Mouse (Mus musculus) embryo, embryonic 10.5 days (tissue): ENCODE measurements around the gene Odf2l.

ENCODE experiments used
- DNase-seq: peaks from one replicate; pipeline ENCODE4 v3.0.0-alpha.2; 2015; ENCODE audit warnings: low spot score

Gene Odf2l

DNA sequence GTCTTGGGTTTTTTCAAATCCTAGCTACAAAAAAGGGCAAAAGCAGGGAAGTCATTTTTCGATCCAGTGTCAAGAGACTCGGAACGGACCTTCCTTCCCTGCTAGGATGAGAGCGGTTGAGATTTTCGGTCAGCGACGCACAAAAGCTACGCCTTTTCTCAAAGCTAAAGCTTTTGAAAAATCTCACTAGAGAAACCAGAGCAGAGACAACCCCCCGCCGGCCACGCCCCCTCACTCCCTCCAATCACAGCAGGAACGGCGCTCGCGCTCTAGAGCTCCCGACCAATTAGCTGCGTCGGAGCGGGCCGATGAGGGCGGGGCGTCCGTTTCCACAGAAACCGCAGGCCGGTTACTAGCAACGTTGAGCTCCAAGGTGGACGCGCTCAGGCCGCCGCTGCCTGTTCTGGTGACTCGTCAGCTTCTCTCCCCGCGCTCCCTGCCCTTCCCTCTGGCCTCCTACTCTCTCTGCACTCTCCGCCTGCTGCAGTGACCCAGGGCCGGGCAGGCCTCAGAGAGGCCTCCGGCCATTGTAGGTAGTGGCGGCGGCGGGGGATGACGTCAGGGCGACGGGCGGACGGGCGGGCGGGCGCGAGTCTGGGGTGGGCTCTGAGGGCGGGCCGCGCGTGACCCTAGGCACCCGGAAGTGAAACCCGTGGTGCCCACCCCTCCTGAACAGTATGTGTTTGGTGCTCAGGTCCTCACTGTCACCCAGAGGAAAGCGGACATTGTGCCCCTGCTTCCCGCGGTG, at the start of gene Odf2l:
Gene Odf2l (plus strand): TSS at position 335 of the 748 bp plus-strand sequence.
- DNase-seq, result peak; percentile 98

DNA sequence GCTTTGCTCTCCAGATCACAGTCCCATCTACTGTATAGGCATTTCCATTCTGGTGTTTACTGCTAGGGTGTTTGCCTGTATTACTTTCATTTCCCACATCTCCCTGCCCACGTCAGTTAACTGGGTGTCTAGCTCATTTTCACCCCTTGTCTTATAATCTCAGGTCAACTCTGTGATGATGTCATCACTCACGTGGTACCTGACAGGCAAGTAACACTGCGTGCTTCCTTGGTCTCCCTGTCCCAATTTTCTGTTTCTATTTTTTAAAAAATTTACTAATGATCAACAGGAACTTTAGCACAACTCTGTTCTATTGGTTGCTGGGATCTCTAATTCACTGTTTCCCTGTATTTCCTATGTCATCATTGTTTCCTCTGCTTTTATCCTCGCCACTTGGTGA, 49.4 kb upstream of the Odf2l start:
- no peak for DNase-seq

DNA sequence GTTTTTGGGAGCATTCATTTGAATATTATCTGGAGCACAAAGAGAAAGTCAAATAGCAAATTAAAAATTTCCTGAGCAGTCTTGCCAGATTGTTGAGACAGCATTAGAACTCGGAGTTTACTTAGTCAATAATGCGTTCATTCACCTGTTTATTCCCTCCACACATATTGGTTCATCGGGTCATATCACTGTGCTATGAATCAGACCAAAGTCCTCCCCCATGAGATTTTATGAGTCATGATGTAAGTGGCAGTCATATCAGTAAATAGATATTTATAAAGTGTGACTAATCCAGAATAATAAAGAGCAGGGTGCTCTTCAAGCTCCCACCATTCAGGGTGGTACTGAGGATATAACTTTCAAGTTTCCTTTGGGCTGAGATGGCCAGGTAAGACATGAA, 46.0 kb upstream of the Odf2l start:
- no peak for DNase-seq

DNA sequence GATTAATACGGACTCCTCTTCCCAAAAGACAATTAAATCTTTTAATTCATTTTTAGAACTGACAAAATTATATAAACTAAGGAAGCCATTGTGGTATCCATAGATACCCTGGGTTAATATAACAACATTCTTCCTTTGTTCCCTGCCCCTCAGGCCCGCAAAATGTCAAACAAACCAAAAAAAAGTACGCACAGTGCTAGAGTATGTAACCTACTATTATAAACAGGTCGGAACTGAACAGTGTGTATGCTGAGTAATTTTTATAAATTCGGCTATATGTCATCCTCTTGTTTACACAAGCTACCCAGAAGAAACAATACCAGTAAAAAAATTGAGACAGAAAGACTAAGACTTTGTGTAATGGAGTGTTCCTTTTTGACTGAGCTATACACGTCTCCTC, 40.0 kb upstream of the Odf2l start:
- DNase-seq, result no peak

DNA sequence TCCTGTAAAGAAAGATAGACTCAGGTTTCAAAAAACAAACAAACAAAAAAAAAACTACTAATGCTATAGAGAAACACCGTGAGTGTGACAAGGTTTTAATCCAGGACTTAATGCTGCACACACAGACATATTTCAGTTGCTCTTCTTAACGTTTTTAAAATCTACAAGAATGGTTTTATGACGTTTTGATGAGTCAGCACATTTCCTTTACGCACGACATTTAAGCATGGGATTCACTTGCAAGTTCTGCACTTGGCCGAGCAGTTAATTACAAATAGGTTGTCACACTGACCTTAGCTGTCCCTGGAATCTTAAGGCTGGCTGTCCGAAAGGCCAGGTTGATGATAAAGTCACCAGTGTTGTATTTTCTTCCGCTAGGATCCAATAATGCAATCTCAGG, 37.5 kb upstream of the Odf2l start:
- DNase-seq, result no peak

DNA sequence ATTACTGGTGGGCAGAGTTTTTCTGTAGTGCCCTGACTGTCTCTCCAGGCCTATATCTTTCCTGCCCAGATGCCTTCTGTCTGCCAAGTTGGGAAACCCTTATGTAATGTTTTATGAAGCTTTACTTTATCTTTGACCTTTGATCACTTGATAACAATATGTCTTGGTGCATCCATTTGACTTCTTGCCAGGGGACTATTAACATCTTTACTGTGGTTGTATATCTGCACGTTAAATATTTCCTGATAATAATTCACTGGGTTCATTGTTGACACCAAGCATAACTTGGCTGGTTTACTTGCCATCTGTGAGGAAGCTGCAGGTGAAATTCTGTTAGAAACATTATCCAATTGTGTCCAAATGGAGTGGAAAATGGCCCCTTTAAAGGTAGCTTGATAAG, 35.3 kb upstream of the Odf2l start:
- no peak for DNase-seq

DNA sequence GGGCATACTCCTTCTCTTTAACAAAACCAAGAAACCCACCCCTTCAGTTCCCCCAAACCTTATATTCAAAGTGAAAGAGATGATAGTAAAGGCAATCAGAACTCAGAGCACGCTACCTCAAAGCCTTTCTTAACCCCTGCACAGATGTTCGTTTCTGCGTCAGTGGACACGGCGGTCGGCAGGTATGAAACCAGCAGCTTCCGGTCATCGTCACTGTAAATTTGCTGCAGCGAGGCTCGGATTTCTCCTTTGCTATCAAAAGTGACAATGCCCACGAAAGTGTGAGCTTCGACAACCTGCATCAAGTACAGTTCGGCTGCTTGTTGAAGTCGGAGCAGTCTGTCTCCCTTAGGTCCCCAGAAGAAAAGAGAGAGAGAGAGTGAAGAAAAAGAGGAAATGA, 32.2 kb upstream of the Odf2l start:
- DNase-seq, result no peak

DNA sequence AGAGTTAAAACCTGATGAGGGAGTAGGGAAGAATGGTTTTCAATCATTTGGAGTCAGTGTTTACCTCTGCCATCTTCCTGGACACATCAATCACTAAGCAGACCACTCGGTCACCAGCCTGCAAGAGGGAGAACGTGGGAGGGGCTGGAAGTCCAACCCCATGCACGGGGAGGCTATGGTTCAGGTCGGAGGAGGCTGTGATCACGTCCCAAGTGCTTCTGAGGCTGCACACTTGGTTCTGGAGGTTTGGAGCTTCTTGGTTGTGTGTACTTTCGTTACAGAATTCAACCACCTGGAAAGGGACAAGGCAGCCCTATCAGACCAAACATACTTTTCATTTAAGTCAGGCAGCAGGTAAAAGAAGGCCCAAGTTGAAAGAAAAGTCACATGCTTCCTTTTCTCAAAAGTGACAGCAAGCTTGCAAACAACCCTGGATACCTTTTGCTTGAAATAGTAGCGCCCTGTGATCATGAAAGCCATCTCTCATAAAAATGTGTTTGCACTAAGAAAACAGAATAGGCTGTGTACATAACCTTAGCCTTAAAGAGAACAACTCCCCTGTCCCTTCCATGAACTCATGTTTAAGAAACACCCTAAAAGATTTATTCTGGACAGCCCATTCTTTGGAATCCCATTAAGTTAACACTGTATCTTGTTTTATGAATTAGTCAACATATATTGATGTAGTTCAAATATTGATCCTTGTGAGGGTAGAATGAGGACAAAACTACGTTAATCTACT, 30.4 kb upstream of the Odf2l start:
- DNase-seq, result no peak

DNA sequence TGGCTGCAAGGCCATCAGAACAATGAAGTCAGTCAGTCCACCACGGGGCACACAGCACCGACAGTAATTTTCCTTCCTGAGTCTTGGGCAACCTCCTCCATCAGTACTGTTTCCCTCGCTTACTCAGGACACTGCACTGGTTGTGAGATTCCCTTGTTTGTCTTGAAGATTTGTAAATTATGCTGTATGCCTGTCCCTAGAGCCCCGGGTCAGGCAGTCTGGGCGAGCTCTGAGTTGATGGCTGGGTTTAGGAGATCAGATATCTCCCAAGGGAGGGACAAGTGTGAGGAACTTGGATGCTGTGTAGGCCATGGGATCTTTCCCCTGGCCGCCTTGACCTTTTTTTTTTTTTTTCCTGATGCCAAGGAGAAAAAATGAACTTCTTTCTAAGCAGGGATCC, 19.1 kb upstream of the Odf2l start, which contains the start of gene Clca2:
Gene Clca2 (minus strand): TSS at position 153 of the 400 bp plus-strand sequence.
- no peak for DNase-seq

DNA sequence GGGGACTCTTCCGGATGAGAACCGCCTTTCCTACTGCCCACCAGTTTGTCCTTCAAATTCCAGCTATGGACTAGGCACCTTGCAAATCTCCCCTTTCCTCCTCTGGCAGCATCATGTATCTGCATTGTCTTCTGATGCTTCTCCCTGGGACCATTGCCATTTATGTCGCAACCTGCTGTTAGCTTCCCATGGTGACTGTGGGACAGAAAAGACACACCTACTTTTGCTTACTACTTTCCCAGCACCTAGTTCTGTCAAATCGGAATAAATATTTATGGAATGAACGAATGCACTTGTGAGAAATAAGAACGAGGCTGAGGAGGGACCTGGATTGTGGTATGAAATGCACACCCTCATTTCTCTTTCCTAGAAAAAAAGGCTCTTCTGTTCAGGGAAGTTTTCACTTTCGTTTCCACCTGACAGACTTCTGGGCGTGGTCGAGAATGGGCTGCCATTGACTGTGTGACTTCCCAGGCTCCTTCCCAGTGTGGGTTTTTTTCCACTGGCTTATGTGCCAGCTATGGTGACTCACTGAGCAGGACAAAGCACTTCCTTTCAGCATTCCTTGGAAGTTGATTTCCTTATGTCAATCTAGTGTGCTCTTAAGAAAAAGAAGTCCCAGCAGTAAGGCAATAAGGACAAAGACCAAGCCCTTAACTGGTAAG, 16.4 kb upstream of the Odf2l start:
- no peak for DNase-seq

DNA sequence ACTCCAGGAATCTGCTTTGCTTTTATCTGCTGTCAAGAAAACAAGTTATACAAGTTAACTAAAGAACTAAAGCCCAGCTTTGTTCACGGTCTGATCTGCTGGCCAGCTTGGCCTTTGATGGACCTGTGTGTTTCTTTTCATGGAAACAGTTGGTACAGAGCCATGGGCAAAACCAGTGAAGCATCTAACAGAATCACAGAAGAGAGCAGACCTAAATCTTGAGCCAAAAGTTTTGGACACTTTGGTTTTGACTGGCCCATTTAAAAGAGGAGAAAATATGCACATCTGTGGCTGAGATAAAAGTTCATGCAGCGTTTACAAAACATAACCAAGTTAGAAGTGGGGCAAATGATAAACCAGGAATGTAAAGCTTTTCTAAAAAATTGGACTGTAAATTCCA, 15.1 kb upstream of the Odf2l start:
- no peak for DNase-seq

DNA sequence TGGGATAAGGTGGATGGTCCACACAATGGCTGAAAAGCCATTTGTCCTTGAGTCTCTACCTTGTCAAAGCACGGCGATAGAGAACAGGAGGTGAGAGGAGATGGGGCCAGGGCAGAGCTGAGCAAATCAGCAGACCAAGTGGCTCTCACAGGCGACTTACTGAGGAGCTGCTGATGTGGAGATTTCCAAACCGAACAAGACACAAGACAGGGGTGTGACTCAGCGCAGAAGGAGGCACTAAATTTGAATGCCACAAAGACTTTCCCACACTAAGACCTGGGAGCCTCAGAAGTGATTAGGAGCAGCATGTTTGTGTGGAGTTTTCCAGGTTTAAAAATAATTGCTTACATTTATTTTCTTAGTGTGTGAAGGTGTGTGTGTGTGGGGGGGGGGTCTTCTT, 14.6 kb upstream of the Odf2l start:
- no peak for DNase-seq

DNA sequence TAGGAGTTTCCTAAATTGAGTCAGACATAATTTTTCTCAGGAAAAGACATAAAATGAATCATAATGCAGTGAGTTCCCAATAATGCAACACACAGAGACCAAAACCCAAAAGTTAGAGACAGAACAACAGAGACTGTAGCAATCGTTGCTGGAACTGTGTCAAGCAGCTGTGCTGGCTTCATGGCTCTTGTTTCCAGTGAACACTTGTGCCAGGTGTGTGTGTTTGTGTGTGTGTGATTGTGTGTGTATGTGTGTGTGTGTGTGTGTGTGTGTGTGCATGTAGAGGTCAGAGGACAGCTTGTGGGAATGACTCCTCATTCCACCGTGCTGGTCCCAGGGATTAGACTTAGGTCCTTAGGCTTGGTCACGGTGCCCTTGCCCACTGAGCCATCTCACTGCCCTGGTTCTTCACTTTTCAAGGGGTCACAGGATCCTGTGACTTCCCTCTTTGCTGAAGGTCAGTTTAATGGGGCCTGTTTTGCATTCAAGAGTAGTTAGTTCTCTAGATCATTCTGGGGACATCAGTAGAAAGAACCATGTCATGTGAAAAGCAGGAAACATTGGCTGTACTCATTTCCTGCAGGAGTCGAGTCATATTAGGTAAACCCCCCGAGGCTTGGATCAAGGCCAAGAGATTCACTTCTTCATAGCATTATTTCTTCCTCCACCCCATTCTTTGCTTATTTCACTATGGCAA, 13.2 kb upstream of the Odf2l start:
- DNase-seq, result no peak

DNA sequence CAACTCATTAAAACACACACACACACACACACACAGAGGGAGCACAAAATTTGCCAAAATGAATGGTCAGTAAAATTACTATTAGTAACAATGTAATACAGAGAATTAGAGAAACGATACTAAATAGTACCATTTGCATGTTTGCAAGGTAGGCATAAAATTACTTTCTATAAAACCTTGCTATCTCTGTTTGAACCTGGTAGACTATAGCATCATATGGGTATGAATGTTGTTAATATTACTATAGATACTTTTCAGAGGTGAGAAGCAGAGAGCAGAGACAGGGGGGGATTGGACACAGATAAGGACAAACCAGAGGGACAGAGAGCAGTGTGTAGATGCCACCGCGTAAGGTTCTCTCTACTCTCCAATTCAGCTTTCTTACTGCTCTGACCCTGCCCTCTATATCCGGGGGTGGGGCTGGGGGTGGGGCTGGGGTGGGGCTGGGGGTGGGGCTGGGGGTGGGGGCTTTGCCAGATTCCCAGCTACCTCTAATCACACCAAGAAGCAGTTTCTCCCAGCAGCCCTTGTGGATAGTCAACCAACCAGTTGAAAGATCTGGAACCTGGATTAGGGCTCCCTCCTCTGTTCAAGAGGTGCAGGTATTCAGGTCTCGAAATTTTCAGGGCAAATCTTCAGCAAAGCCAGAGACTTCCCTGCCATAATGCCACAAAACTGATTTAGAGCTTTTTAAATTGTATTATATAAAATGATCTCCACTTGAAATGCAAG, 12.4 kb upstream of the Odf2l start:
- no peak for DNase-seq

DNA sequence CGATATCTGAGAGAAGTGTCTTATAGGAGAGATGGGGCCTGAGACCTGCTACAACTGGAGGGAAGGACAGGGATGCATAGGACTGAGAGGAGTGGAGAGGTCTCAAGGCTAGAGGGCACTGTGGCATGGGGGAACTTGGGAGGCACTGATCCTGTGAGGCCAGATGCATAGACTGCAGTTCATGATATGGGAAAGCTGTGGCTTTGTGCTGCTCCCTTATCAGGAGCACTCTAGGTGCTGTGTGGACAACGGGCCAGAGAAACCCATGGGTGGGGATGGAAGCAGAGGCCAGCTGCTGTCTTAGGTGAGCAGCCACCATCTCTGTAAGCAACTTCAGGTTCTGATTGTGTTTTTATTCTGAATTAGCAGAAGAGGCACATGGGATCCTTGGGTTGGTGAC, 3.2 kb upstream of the Odf2l start:
- DNase-seq, result no peak

DNA sequence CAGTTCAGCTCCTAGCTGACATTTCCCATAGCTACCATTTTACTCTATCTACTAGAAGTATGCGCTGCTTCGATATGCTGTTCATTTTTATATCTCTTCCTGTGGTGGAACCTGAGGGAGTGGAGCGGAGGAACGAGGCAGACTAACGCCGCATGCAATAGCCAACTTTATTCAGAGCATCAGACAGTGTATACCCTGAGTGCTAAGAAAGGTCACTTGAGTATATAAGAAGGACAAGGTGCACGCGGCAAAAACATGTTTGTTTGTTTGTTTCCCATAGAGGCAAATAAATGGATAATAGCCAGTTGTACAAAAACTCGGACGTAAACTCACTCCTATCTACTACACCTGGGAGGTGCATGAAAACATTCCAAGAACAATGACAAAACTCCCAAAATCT, 751 bp upstream of the Odf2l start:
- no peak for DNase-seq

DNA sequence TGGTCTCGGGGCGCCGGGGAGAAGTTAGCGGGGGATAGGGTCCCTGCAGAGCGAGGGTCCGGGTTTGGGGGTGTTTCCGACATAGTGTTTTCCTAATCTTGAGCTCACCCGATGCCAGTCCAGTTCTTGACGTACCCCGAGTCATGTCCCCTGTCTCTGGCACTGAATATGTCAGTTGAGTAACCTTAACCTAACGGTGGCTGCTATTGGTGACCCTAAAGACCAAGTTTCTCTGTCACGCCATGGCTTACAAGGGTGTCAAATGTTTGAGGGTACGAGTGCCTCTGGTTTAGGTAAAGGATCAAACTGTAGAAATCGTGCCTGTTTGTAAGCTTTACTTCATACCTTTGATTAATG, 592 bp downstream of the Odf2l start:
- no peak for DNase-seq

DNA sequence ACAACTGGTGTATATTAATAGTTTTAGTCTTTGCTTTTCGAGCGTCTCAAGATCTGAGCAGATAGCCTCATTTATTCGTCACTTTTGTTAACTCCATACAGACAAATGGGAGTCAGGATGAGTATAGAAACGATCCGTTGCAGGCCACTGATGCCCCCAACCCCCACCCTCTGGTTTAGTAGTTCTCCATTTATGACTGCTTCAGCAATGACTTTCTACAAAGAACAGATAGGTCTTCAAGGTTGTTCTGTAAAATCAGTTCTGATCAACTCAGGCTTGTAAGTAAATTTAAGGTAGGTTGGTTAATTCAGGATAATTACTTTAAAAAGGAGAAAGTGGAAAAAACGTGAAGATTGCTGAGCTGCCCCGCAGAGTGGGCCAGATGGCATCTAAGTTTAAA, 1.0 kb downstream of the Odf2l start:
- no peak for DNase-seq

DNA sequence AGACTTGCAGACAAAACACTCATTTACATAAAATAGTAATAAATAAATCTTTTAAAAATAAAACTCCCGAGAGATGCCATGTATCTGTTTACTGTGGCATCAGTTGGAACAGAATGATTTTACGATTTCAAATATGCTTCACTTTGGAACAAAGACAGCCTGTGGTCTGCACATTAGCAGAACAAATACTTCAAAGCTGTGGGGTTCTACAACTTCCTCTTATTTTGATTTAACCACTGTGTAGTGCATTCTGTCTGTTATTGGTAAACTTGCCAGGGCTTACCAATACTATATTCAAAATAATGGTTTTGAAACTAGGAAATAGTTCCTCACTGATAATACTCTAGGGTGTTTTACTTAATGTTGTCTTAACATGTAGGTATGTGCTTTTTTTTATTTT, 8.2 kb downstream of the Odf2l start:
- DNase-seq, result no peak

DNA sequence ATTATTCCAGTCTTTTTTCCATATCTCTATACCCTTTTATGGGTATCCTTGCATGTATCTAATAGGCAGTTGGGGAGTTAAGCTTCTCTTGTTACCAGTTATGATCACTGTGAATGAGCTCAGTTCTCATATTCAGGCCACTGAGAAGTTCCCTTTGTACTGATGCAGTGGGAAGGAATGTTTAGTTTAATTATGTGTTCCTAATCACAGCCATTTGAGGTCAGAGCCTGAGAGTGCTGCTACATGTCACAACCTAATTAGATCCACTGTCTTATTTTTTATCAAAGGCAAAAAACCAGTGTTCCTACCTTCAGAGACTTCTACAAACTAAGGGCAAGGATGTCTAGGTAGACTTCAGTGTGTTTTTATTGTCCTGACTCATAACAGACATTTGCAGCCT, 11.0 kb downstream of the Odf2l start:
- DNase-seq, result no peak

DNA sequence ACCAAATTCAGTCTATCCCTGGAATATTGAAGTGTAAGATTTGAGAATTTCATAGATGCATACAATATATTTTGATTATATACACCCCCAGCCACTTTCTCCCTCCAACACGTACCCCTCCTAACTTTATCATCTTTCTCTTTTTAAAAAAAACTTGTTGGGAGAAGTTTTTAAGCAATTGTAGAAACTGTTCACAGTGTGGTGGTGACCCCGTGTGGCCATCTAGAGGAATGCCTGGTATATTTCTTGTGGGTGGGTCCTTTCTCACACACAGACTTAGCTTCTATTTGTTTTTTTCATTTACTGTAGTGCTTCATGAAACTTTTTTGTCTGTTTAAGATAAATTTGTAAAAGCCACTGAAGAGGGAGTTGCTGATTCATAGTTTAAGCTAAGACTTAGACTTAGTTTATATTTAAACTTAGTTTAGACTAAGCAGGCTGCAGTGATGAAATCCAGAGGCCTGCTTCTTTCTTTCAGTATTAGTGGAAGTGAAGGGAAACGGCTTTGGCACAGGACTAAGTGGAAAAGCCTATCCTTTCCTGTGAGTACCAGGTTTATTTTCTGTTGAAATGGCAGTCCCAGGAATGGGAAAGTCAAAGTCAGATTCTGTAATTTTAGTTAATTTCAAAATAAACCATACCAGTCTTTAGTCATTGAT, 13.0 kb downstream of the Odf2l start:
- DNase-seq, result peak; percentile 71
